Mouse (Mus musculus): ENCODE measurements around the gene Fbxw7.

GRCm38 (mm10) chr3:84974193-84974592 lies 159.1 kb downstream of the Fbxw7 start:
- TF ChIP-seq MAFK (IDR thresholded peaks at IDR 0.05; ENCODE audit: insufficient read depth, low read depth, low read length) (no peak), ZC3H11A (IDR thresholded peaks at IDR 0.05; ENCODE audit: borderline replicate concordance, low read depth, low read length) (no peak), HCFC1 (IDR thresholded peaks at IDR 0.05; ENCODE audit: borderline replicate concordance, insufficient read depth, low read length) (no peak), CHD2 (IDR thresholded peaks at IDR 0.05; ENCODE audit: low read depth, low read length) (no peak), ZNF384 (IDR thresholded peaks at IDR 0.05; ENCODE audit: low read depth, low read length) (no peak)
